Mouse (Mus musculus): ENCODE results near the gene Prrx1. TPM values are rescaled to one million over a fixed set of nuclear protein-coding genes. Genes with fewer than 3 reads are reported as not detected.

Prrx1 gene
- 7.9 and 20.3 TPM in 2 replicates for polyA plus RNA-seq (2016; fragmentation: Nextera tagmentation; extraction: Ambion mirVana)

DNA sequence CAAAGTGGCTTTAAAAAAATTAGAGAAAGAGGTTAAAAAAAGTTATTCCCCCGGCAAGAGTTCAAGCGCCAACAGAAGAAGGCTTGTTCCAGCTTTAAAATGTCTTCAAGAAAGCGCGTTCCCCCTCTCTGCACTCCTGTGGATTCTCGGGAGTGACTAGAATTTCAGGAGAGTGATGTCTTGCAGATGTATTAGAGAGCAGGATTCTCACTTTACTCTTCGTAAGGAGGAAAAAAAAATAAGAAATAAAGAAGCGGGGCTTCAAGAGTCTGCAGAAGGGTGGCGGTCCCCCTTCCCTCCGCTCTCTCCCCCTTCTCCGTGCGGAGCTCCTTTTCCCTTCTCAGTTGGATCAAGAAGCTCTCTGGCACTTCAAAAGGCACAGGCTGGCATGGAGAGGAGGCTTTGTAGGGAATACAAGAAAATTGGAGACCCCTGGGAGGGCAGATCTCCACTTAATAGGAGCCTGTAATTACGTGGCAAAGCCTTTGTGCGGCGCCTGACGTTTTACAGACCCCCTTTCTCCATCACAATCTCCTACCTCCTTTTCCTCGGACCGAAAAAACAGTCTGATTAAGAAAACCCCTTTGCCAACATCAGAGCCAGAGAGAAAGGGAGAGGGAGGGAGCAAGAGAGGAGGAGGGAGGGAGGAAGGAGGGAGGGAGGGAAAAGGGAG lies at the start of gene Prrx1:
TSS of gene Prrx1 (minus strand) at position 610 of the 673 bp plus-strand sequence.
- H3K36me3 ChIP-seq, result no peaks in the 10 kb centered on the region
- peaks cover 66% of the 10 kb centered on the region for H3K27me3 ChIP-seq (ENCODE audit: insufficient read depth, poor library complexity, severe bottlenecking)
- H3K27ac ChIP-seq, result peak within 1 kb of the TSS; percentile 83
- H3K4me3 ChIP-seq, result peak within 1 kb of the TSS; percentile 73
- DNase-seq (ENCODE audit: low spot score), result no peak
- WGBS, result under 1% methylated on average over 17 of the region's 17 CpGs
- peaks cover 25% of the 10 kb centered on the region for H3K4me1 ChIP-seq
- H3K9me3 ChIP-seq, result no peaks in the 10 kb centered on the region

DNA sequence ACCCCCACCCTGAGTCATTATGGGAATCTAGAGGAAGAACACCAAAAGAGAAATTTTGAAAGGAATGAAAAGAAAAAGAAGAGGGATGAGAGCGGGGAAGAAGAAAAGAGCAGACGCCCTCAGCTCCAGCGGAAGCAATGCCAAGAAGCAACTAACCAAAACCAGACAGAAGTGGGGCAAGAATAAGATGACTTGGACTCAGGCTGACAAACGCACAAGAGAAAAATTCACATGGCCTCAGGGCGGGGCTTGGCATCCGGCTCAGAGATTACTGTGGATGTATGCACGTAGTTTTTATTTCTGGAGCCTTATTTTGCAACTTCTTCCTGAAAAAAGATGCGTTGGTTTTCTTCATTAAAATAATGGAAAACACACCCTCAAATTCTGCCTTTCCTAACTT lies 48.7 kb upstream of the Prrx1 start:
- Histone ChIP-seq H3K9me3 (no peaks in the 10 kb centered on the region), H3K36me3 (no peaks in the 10 kb centered on the region), H3K27me3 (ENCODE audit: insufficient read depth, poor library complexity, severe bottlenecking) (no peaks in the 10 kb centered on the region), H3K27ac (no peak overlapping the region), H3K4me3 (no peak overlapping the region), H3K4me1 (peaks cover 20% of the 10 kb centered on the region)
- 76% methylated on average over 8 of the region's 8 CpGs for WGBS
- no peak for DNase-seq (ENCODE audit: low spot score)

- Histone ChIP-seq H3K27me3 (ENCODE audit: insufficient read depth, poor library complexity, severe bottlenecking) (no peaks in the 10 kb centered on the region), H3K9me3 (no peaks in the 10 kb centered on the region), H3K36me3 (no peaks in the 10 kb centered on the region), H3K27ac (no peak overlapping the region), H3K4me1 (peaks cover 20% of the 10 kb centered on the region), H3K4me3 (no peak overlapping the region)
- 48% methylated on average over 5 of the region's 5 CpGs for WGBS
- DNase-seq (ENCODE audit: low spot score), result no peak
Measured at GRCm38 (mm10) chr1:163361376-163361775, 47.9 kb upstream of the Prrx1 start.

DNA sequence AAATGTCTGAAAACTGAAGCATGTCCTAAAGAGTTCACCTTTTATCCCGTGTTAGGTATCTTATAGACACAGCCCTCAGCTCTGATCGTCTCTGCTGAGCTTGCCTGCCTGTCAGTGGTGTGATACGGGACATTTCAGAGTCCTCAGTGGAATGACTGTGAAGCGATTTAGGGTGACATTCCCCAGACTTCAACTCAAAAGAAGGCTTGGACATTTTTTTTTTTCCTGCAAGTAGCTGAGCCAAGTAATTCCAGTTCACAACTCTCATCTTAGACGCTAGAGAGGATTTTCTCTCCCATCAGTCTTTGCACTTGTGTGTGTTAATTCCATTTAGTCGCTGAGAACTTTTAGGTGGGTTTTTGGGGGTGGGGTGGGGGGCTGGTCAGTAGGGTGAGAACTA lies 47.3 kb upstream of the Prrx1 start:
- Histone ChIP-seq H3K4me1 (peaks cover 20% of the 10 kb centered on the region), H3K36me3 (no peaks in the 10 kb centered on the region), H3K9me3 (no peaks in the 10 kb centered on the region), H3K27ac (no peak overlapping the region), H3K4me3 (no peak overlapping the region), H3K27me3 (ENCODE audit: insufficient read depth, poor library complexity, severe bottlenecking) (no peaks in the 10 kb centered on the region)
- 21% methylated on average over 6 of the region's 6 CpGs for WGBS
- no peak for DNase-seq (ENCODE audit: low spot score)

- H3K27ac ChIP-seq, result no peak overlapping the region
- no peaks in the 10 kb centered on the region for H3K27me3 ChIP-seq (ENCODE audit: insufficient read depth, poor library complexity, severe bottlenecking)
- H3K36me3 ChIP-seq, result no peaks in the 10 kb centered on the region
- H3K9me3 ChIP-seq, result no peaks in the 10 kb centered on the region
- DNase-seq (ENCODE audit: low spot score), result no peak
- H3K4me1 ChIP-seq, result peaks cover 20% of the 10 kb centered on the region
- WGBS, result 87% methylated on average over 3 of the region's 3 CpGs
- H3K4me3 ChIP-seq, result no peak overlapping the region
Measured at GRCm38 (mm10) chr1:163359521-163359920, 46.0 kb upstream of the Prrx1 start.

DNA sequence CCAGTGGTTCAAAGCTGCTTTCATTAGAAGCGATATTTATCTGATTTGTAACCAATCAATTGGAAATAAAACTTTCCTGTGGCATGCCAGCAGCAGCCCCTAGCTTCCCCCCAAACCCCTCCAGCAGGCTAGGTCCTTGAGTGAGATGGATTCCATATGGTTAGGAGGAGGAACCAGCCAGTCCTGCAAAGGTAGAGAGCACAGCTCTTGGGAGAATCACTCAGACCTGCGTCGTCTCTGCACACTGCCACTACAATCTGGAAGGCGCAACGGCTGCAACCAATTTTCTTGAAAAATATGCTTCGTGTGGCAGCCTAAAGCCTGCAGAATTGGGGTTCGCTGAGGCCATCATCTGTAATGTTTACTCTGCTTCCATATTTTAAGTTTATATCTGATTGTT lies 44.7 kb upstream of the Prrx1 start:
- H3K9me3 ChIP-seq, result no peaks in the 10 kb centered on the region
- no peak overlapping the region for H3K4me3 ChIP-seq
- 49% methylated on average over 7 of the region's 7 CpGs for WGBS
- H3K36me3 ChIP-seq, result no peaks in the 10 kb centered on the region
- H3K27me3 ChIP-seq (ENCODE audit: insufficient read depth, poor library complexity, severe bottlenecking), result no peaks in the 10 kb centered on the region
- no peak for DNase-seq (ENCODE audit: low spot score)
- H3K4me1 ChIP-seq, result peaks cover 12% of the 10 kb centered on the region
- no peak overlapping the region for H3K27ac ChIP-seq

DNA sequence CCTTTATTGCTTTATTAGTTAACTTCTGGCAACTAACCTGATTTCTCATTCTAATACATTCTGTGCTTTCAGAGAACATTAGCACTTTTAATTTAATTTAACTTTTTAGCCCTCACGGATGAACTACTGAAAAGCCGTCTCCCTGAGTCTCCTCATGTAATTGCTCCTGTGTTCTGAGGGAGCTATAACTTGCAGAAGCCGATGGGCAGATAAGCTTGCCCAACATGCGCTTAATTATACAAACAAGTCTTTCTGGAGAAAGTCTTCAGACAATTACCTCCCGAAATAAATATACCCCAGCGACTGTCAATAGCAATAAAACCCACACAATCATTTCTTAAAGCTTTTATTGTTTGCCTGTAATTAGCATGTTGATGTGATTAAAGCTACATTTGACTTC lies 44.2 kb upstream of the Prrx1 start:
- H3K27me3 ChIP-seq (ENCODE audit: insufficient read depth, poor library complexity, severe bottlenecking), result no peaks in the 10 kb centered on the region
- H3K27ac ChIP-seq, result no peak overlapping the region
- H3K4me3 ChIP-seq, result no peak overlapping the region
- H3K36me3 ChIP-seq, result no peaks in the 10 kb centered on the region
- peaks cover 12% of the 10 kb centered on the region for H3K4me1 ChIP-seq
- no peak for DNase-seq (ENCODE audit: low spot score)
- H3K9me3 ChIP-seq, result no peaks in the 10 kb centered on the region
- WGBS, result 65% methylated on average over 6 of the region's 6 CpGs

DNA sequence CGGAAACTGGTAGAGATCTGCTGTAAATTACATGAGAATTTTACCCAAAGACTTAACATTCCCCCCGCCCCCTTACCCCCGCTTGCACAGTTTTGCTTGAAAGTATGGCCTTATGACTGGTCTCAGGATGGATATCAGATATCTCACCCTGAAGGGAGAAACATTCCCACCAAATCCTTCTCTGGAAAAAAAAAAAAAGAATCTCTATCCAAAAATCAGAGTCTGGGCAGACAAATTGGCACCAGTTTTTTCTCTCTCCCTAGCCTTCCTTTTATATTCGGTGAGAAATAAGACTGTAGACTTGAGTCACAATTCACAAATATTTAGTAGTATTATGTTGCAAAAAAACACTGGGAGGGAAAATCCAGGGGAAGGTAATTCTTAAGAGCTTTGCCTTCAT lies 42.7 kb upstream of the Prrx1 start:
- H3K4me3 ChIP-seq, result no peak overlapping the region
- no peaks in the 10 kb centered on the region for H3K9me3 ChIP-seq
- no peaks in the 10 kb centered on the region for H3K27me3 ChIP-seq (ENCODE audit: insufficient read depth, poor library complexity, severe bottlenecking)
- H3K4me1 ChIP-seq, result peaks cover 7% of the 10 kb centered on the region
- DNase-seq (ENCODE audit: low spot score), result no peak
- no peaks in the 10 kb centered on the region for H3K36me3 ChIP-seq
- no peak overlapping the region for H3K27ac ChIP-seq
- 70% methylated on average over 4 of the region's 4 CpGs for WGBS

- no peaks in the 10 kb centered on the region for H3K36me3 ChIP-seq
- WGBS, result 43% methylated on average over 3 of the region's 3 CpGs
- peaks cover 3% of the 10 kb centered on the region; the same call in 1 of the 2 replicates for H3K4me1 ChIP-seq
- no peaks in the 10 kb centered on the region for H3K9me3 ChIP-seq
- no peak overlapping the region for H3K4me3 ChIP-seq
- H3K27ac ChIP-seq, result no peak overlapping the region
- DNase-seq (ENCODE audit: low spot score), result no peak
- no peaks in the 10 kb centered on the region for H3K27me3 ChIP-seq (ENCODE audit: insufficient read depth, poor library complexity, severe bottlenecking)
Measured at GRCm38 (mm10) chr1:163355626-163356156, 42.2 kb upstream of the Prrx1 start.

DNA sequence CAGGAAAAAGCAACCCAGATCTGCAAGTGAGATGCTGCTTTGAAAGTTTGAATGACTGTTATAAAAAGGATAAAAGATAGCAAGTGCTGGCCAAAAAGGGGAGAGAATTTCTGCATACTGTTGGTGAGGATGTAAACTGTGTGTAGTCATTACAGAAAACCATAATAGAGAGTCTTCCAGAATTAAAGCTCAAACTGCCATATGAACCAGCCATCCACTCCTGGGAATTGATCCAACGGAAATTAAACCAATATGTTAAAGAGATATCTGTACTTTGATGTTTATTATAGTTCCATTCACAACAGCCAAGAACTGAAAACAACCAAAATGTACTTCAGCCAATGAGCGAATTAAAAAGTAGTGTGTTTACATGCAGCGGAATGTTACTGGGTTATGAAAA lies 37.5 kb upstream of the Prrx1 start:
- H3K4me3 ChIP-seq, result no peak overlapping the region
- DNase-seq (ENCODE audit: low spot score), result no peak
- no peaks in the 10 kb centered on the region for H3K9me3 ChIP-seq
- no peaks in the 10 kb centered on the region for H3K27me3 ChIP-seq (ENCODE audit: insufficient read depth, poor library complexity, severe bottlenecking)
- H3K4me1 ChIP-seq, result no peaks in the 10 kb centered on the region
- H3K36me3 ChIP-seq, result no peaks in the 10 kb centered on the region
- no peak overlapping the region for H3K27ac ChIP-seq
- WGBS, result 91% methylated on average over 3 of the region's 3 CpGs

DNA sequence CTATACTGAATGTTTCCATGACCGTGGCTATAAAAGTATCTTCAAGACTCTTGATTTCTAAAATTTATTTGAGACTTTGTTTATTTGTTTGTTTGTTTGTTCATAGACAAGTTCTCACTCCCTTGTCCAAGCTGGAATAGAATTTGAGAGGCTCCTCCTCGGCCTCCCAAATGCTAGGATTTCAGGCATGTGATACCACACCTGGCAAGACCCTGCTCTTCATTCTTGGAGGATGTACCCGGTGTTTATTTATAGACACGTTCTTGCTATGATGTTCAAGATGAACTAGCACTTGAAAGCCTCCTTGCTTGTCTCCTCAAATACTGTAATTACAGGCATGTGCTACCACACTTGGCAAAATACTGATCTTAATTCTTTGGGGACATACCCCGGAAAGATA lies 32.0 kb upstream of the Prrx1 start:
- DNase-seq (ENCODE audit: low spot score), result no peak
- H3K4me1 ChIP-seq, result no peaks in the 10 kb centered on the region
- H3K27ac ChIP-seq, result no peak overlapping the region
- no peak overlapping the region for H3K4me3 ChIP-seq
- 74% methylated on average over 5 of the region's 5 CpGs for WGBS
- no peaks in the 10 kb centered on the region for H3K36me3 ChIP-seq
- H3K9me3 ChIP-seq, result no peaks in the 10 kb centered on the region
- no peaks in the 10 kb centered on the region for H3K27me3 ChIP-seq (ENCODE audit: insufficient read depth, poor library complexity, severe bottlenecking)

- no peak for DNase-seq (ENCODE audit: low spot score)
- no peaks in the 10 kb centered on the region for H3K9me3 ChIP-seq
- H3K36me3 ChIP-seq, result no peaks in the 10 kb centered on the region
- WGBS, result 32% methylated on average over 1 of the region's 1 CpGs
- H3K27ac ChIP-seq, result no peak overlapping the region
- H3K27me3 ChIP-seq (ENCODE audit: insufficient read depth, poor library complexity, severe bottlenecking), result no peaks in the 10 kb centered on the region
- H3K4me3 ChIP-seq, result no peak overlapping the region
- H3K4me1 ChIP-seq, result no peaks in the 10 kb centered on the region
Measured at GRCm38 (mm10) chr1:163344931-163345330, 31.4 kb upstream of the Prrx1 start.

DNA sequence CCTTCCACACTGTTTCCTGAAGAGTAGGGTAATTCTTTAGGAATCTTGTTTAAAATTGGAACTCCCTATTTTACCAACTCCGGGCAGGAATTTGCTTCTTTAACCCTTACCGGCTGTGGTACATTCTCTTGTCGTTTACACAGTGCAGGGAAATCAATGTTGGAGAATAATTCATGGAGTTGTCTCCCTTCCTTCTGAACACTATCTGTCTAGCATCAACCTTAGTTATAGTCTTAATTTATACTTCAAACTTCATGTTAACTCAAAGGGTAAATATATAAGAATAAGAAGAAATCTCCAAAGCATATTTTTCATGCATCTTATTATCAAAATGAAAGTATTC lies 25.7 kb upstream of the Prrx1 start:
- WGBS, result 73% methylated on average over 3 of the region's 3 CpGs
- DNase-seq (ENCODE audit: low spot score), result no peak
- Histone ChIP-seq H3K4me3 (no peak overlapping the region), H3K27ac (no peak overlapping the region), H3K4me1 (no peaks in the 10 kb centered on the region), H3K36me3 (no peaks in the 10 kb centered on the region), H3K9me3 (no peaks in the 10 kb centered on the region), H3K27me3 (ENCODE audit: insufficient read depth, poor library complexity, severe bottlenecking) (no peaks in the 10 kb centered on the region)

Measured in heart, embryonic 10.5 days (tissue).